Mouse (Mus musculus): ENCODE data around the gene Grip1. TPM values are rescaled to one million over a fixed set of nuclear protein-coding genes. Genes with fewer than 3 reads are reported as not detected.

The Grip1 gene
- total and polyA plus RNA-seq, 3 experiments: 0.31 to 0.45 (median 0.42) TPM

GRCm38 (mm10) chr10:119575780-119576179 lies 122.2 kb downstream of the Grip1 start:
- TF ChIP-seq CTCF (IDR thresholded peaks at IDR 0.05) (no peak), POLR2A (IDR thresholded peaks at IDR 0.05; ENCODE audit: insufficient read depth, low read depth, low read length) (no peak), EP300 (IDR thresholded peaks at IDR 0.05; ENCODE audit: insufficient read depth, low read depth, low read length) (no peak)
- WGBS: 91% methylated on average over 1 of the region's 1 CpGs
- H3K36me3 ChIP-seq (ENCODE audit: control insufficient read depth, insufficient read depth, low read length): no peaks in the 10 kb centered on the region
- intact Hi-C loops (cut with DNase I): no loop called here
- H3K79me2 ChIP-seq (replicated peaks; ENCODE audit: control insufficient read depth, insufficient read depth, low read length): no peaks in the 10 kb centered on the region
- H3K9ac ChIP-seq (ENCODE audit: low read depth, low read length): no peak overlapping the region
- no peak overlapping the region for H3K27ac ChIP-seq
- H3K4me1 ChIP-seq (ENCODE audit: control insufficient read depth, insufficient read depth, low read length): no peaks in the 10 kb centered on the region
- no peaks in the 10 kb centered on the region for H3K27me3 ChIP-seq (ENCODE audit: control insufficient read depth, insufficient read depth, low read length)
- H3K4me3 ChIP-seq: no peak overlapping the region
- no peak for DNase-seq

- no peak overlapping the region for H3K9ac ChIP-seq (ENCODE audit: low read depth, low read length)
- no peak for DNase-seq
- H3K36me3 ChIP-seq (ENCODE audit: control insufficient read depth, insufficient read depth, low read length): no peaks in the 10 kb centered on the region
- no peaks in the 10 kb centered on the region for H3K27me3 ChIP-seq (ENCODE audit: control insufficient read depth, insufficient read depth, low read length)
- TF ChIP-seq EP300 (IDR thresholded peaks at IDR 0.05; ENCODE audit: insufficient read depth, low read depth, low read length) (no peak), CTCF (IDR thresholded peaks at IDR 0.05) (no peak), POLR2A (IDR thresholded peaks at IDR 0.05; ENCODE audit: insufficient read depth, low read depth, low read length) (no peak)
- H3K79me2 ChIP-seq (replicated peaks; ENCODE audit: control insufficient read depth, insufficient read depth, low read length): no peaks in the 10 kb centered on the region
- intact Hi-C loops (cut with DNase I): no loop called here
- WGBS: 39% methylated on average over 4 of the region's 4 CpGs
- no peak overlapping the region for H3K27ac ChIP-seq
- no peak overlapping the region for H3K4me3 ChIP-seq
- H3K4me1 ChIP-seq (ENCODE audit: control insufficient read depth, insufficient read depth, low read length): no peaks in the 10 kb centered on the region
These were observed 126.4 kb downstream of the Grip1 start for GRCm38 (mm10) chr10:119580024-119580423.

- no peak overlapping the region for H3K4me3 ChIP-seq
- DNase-seq: no peak
- no peak for TF ChIP-seq CTCF (IDR thresholded peaks at IDR 0.05)
- no peak for TF ChIP-seq POLR2A (IDR thresholded peaks at IDR 0.05; ENCODE audit: insufficient read depth, low read depth, low read length)
- no peak for TF ChIP-seq EP300 (IDR thresholded peaks at IDR 0.05; ENCODE audit: insufficient read depth, low read depth, low read length)
- H3K4me1 ChIP-seq (ENCODE audit: control insufficient read depth, insufficient read depth, low read length): no peaks in the 10 kb centered on the region
- H3K9ac ChIP-seq (ENCODE audit: low read depth, low read length): no peak overlapping the region
- H3K27me3 ChIP-seq (ENCODE audit: control insufficient read depth, insufficient read depth, low read length): no peaks in the 10 kb centered on the region
- no peaks in the 10 kb centered on the region for H3K79me2 ChIP-seq (replicated peaks; ENCODE audit: control insufficient read depth, insufficient read depth, low read length)
- H3K36me3 ChIP-seq (ENCODE audit: control insufficient read depth, insufficient read depth, low read length): no peaks in the 10 kb centered on the region
- intact Hi-C loops (cut with DNase I): no loop called here
- 88% methylated on average over 6 of the region's 6 CpGs for WGBS
- H3K27ac ChIP-seq: no peak overlapping the region
These were observed 131.0 kb downstream of the Grip1 start for GRCm38 (mm10) chr10:119584666-119585065.

- Histone ChIP-seq H3K79me2 (replicated peaks; ENCODE audit: control insufficient read depth, insufficient read depth, low read length) (no peaks in the 10 kb centered on the region), H3K27ac (no peak overlapping the region), H3K4me3 (no peak overlapping the region), H3K4me1 (ENCODE audit: control insufficient read depth, insufficient read depth, low read length) (no peaks in the 10 kb centered on the region), H3K36me3 (ENCODE audit: control insufficient read depth, insufficient read depth, low read length) (no peaks in the 10 kb centered on the region), H3K9ac (ENCODE audit: low read depth, low read length) (no peak overlapping the region), H3K27me3 (ENCODE audit: control insufficient read depth, insufficient read depth, low read length) (no peaks in the 10 kb centered on the region)
- intact Hi-C loops (cut with DNase I): no loop called here
- DNase-seq: no peak
- TF ChIP-seq POLR2A (IDR thresholded peaks at IDR 0.05; ENCODE audit: insufficient read depth, low read depth, low read length): no peak
- no peak for TF ChIP-seq CTCF (IDR thresholded peaks at IDR 0.05)
- no peak for TF ChIP-seq EP300 (IDR thresholded peaks at IDR 0.05; ENCODE audit: insufficient read depth, low read depth, low read length)
- 76% methylated on average over 3 of the region's 3 CpGs for WGBS
These were observed 133.3 kb downstream of the Grip1 start for GRCm38 (mm10) chr10:119586976-119587375.

GRCm38 (mm10) chr10:119596822-119597221 lies 143.2 kb downstream of the Grip1 start:
- Histone ChIP-seq H3K79me2 (replicated peaks; ENCODE audit: control insufficient read depth, insufficient read depth, low read length) (no peaks in the 10 kb centered on the region), H3K4me1 (ENCODE audit: control insufficient read depth, insufficient read depth, low read length) (no peaks in the 10 kb centered on the region), H3K36me3 (ENCODE audit: control insufficient read depth, insufficient read depth, low read length) (no peaks in the 10 kb centered on the region), H3K27ac (no peak overlapping the region), H3K9ac (ENCODE audit: low read depth, low read length) (no peak overlapping the region), H3K27me3 (ENCODE audit: control insufficient read depth, insufficient read depth, low read length) (no peaks in the 10 kb centered on the region), H3K4me3 (no peak overlapping the region)
- no peak for TF ChIP-seq POLR2A (IDR thresholded peaks at IDR 0.05; ENCODE audit: insufficient read depth, low read depth, low read length)
- TF ChIP-seq EP300 (IDR thresholded peaks at IDR 0.05; ENCODE audit: insufficient read depth, low read depth, low read length): no peak
- no peak for TF ChIP-seq CTCF (IDR thresholded peaks at IDR 0.05)
- DNase-seq: no peak
- WGBS: 60% methylated on average over 5 of the region's 5 CpGs
- intact Hi-C loops (cut with DNase I): no loop called here

GRCm38 (mm10) chr10:119607501-119607900 lies 153.9 kb downstream of the Grip1 start:
- Histone ChIP-seq H3K9ac (ENCODE audit: low read depth, low read length) (no peak overlapping the region), H3K27ac (no peak overlapping the region), H3K4me1 (ENCODE audit: control insufficient read depth, insufficient read depth, low read length) (no peaks in the 10 kb centered on the region), H3K27me3 (ENCODE audit: control insufficient read depth, insufficient read depth, low read length) (no peaks in the 10 kb centered on the region), H3K36me3 (ENCODE audit: control insufficient read depth, insufficient read depth, low read length) (no peaks in the 10 kb centered on the region), H3K79me2 (replicated peaks; ENCODE audit: control insufficient read depth, insufficient read depth, low read length) (no peaks in the 10 kb centered on the region), H3K4me3 (no peak overlapping the region)
- WGBS: 83% methylated on average over 6 of the region's 6 CpGs
- intact Hi-C loops (cut with DNase I): no loop called here
- TF ChIP-seq EP300 (IDR thresholded peaks at IDR 0.05; ENCODE audit: insufficient read depth, low read depth, low read length) (no peak), POLR2A (IDR thresholded peaks at IDR 0.05; ENCODE audit: insufficient read depth, low read depth, low read length) (no peak), CTCF (IDR thresholded peaks at IDR 0.05) (no peak)
- DNase-seq: no peak
